Mouse (Mus musculus) retina, embryonic 14.5 days (tissue): ENCODE measurements around the gene Tnrc18.

Experiments used
- DNase-seq: peaks from one replicate; pipeline ENCODE4 v3.0.0-alpha.2; 2015; ENCODE audit warnings: low spot score

Tnrc18 gene

GRCm38 (mm10) chr5:142822286-142823095 lies 5.0 kb upstream of the Tnrc18 start:
- DNase-seq: peak; percentile 57

- DNase-seq: no peak
Measured at GRCm38 (mm10) chr5:142821974-142822285, 4.5 kb upstream of the Tnrc18 start.

- peak; percentile 89 for DNase-seq
Measured at GRCm38 (mm10) chr5:142821266-142821973, 4.0 kb upstream of the Tnrc18 start.

- peak; percentile 72 for DNase-seq
Measured at GRCm38 (mm10) chr5:142820276-142821265, 3.1 kb upstream of the Tnrc18 start.

- DNase-seq: peak; percentile 85
Measured at GRCm38 (mm10) chr5:142819385-142820275, 2.2 kb upstream of the Tnrc18 start.

- DNase-seq: peak; percentile 84
Measured at GRCm38 (mm10) chr5:142818435-142819360, 1.2 kb upstream of the Tnrc18 start.

- peak; percentile 56 for DNase-seq
Measured at GRCm38 (mm10) chr5:142816811-142817523, 495 bp downstream of the Tnrc18 start.

- peak; percentile 48 for DNase-seq
Measured at GRCm38 (mm10) chr5:142816031-142816810, 1.2 kb downstream of the Tnrc18 start.

GRCm38 (mm10) chr5:142815421-142816001 lies 2.0 kb downstream of the Tnrc18 start:
- DNase-seq: peak; percentile 43

- peak; percentile 39 for DNase-seq
Measured at GRCm38 (mm10) chr5:142814711-142815420, 2.6 kb downstream of the Tnrc18 start.

- peak; percentile 59 for DNase-seq
Measured at GRCm38 (mm10) chr5:142814161-142814651, 3.3 kb downstream of the Tnrc18 start.

- peak; percentile 79 for DNase-seq
Measured at GRCm38 (mm10) chr5:142813722-142814111, 3.7 kb downstream of the Tnrc18 start.

- DNase-seq: peak; percentile 55
Measured at GRCm38 (mm10) chr5:142812976-142813721, 4.3 kb downstream of the Tnrc18 start.

- DNase-seq: no peak
Measured at GRCm38 (mm10) chr5:142812621-142812975, 4.9 kb downstream of the Tnrc18 start.

- DNase-seq: no peak
Measured at GRCm38 (mm10) chr5:142811870-142812443, 5.5 kb downstream of the Tnrc18 start.
